Mouse (Mus musculus) kidney, adult 2 months (tissue): ENCODE data around the gene Tmem184a.

Experiments
- CTCF ChIP-seq: fragments of 200-500 bp; conservative IDR thresholded peaks from 2 replicates; pipeline ENCODE4 v1.5.1; 2011; ENCODE audit warnings: low read depth, mild to moderate bottlenecking, control low read depth, low read length, moderate library complexity, mixed read lengths; ENCODE audit not compliant: insufficient read depth, insufficient read length
- POLR2A ChIP-seq: fragments of 200-500 bp; IDR thresholded peaks from one replicate; pipeline ENCODE4 v1.6.1; 2011; ENCODE audit warnings: low read depth, low read length, control low read depth

DNA sequence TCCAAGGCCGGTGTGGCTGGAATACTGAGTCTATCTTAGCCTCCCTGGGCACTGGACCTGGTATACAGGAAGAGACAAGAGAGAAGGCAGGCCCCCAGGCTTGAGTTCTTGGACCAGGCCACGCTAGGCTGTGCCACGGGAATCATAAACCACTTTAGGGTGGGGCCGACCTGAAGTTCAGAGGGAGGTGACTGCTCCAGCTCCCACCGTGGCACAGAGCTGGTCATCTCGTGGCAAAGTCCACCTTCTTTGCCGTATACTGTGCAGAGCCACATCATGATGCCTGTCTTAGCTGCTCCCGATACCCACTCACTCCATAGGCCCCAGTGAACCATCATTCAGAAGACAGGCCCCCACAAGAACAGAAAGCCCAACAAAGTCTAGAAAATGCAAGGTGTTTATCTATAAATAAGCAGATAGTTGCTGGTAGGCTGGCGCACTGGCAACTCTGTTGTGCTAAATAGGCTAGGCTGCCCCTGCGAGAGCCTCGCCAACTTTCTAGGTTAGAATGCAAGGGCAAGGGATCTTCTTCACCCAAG lies 15.1 kb downstream of the Tmem184a start:
- no peak for TF ChIP-seq POLR2A
- no peak for TF ChIP-seq CTCF
